Mouse (Mus musculus) mature B cell (primary cell): ENCODE data around the gene Rpgrip1l.

ENCODE experiments used
- in situ Hi-C: fragments of 300-500 bp; cut with MboI; formaldehyde crosslinking; loops from 2 replicates; pipeline ENCODE4 v1.14.3; 2019

Rpgrip1l gene

GRCm38 (mm10) chr8:91312835-91313832, at the start of gene Rpgrip1l, which contains the start of gene Fto:
Gene Rpgrip1l (minus strand): TSS chr8:91313262.
Gene Fto (plus strand): TSS chr8:91313525.
- in situ Hi-C loops, result no loop called here

GRCm38 (mm10) chr8:91360644-91361357, 47.7 kb upstream of the Rpgrip1l start:
- in situ Hi-C loops, result no loop called here

GRCm38 (mm10) chr8:91359511-91359910, 46.4 kb upstream of the Rpgrip1l start:
- in situ Hi-C loops, result no loop called here

- in situ Hi-C loops, result no loop called here
These were observed 45.0 kb upstream of the Rpgrip1l start for GRCm38 (mm10) chr8:91358016-91358415.

- in situ Hi-C loops, result no loop called here
These were observed 44.5 kb upstream of the Rpgrip1l start for GRCm38 (mm10) chr8:91357493-91358014.

- in situ Hi-C loops, result no loop called here
These were observed 43.1 kb upstream of the Rpgrip1l start for GRCm38 (mm10) chr8:91355956-91356699.

- in situ Hi-C loops, result no loop called here
These were observed 42.3 kb upstream of the Rpgrip1l start for GRCm38 (mm10) chr8:91355301-91355905.

- in situ Hi-C loops, result no loop called here
These were observed 40.8 kb upstream of the Rpgrip1l start for GRCm38 (mm10) chr8:91353907-91354306.

- in situ Hi-C loops, result no loop called here
These were observed 40.0 kb upstream of the Rpgrip1l start for GRCm38 (mm10) chr8:91353062-91353461.

GRCm38 (mm10) chr8:91352598-91352997, 39.5 kb upstream of the Rpgrip1l start:
- in situ Hi-C loops, result no loop called here

- in situ Hi-C loops, result no loop called here
These were observed 37.6 kb upstream of the Rpgrip1l start for GRCm38 (mm10) chr8:91350628-91351027.

- in situ Hi-C loops, result no loop called here
These were observed 36.8 kb upstream of the Rpgrip1l start for GRCm38 (mm10) chr8:91349816-91350215.

- in situ Hi-C loops, result no loop called here
These were observed 34.5 kb upstream of the Rpgrip1l start for GRCm38 (mm10) chr8:91347595-91347994.

- in situ Hi-C loops, result no loop called here
These were observed 34.1 kb upstream of the Rpgrip1l start for GRCm38 (mm10) chr8:91347146-91347545.

GRCm38 (mm10) chr8:91344659-91345058, 31.6 kb upstream of the Rpgrip1l start:
- in situ Hi-C loops, result no loop called here

GRCm38 (mm10) chr8:91342798-91343197, 29.7 kb upstream of the Rpgrip1l start:
- in situ Hi-C loops, result no loop called here

- in situ Hi-C loops, result no loop called here
These were observed 29.1 kb upstream of the Rpgrip1l start for GRCm38 (mm10) chr8:91342196-91342595.

GRCm38 (mm10) chr8:91340746-91341145, 27.7 kb upstream of the Rpgrip1l start:
- in situ Hi-C loops, result no loop called here

- in situ Hi-C loops, result no loop called here
These were observed 26.6 kb upstream of the Rpgrip1l start for GRCm38 (mm10) chr8:91339651-91340050.

- in situ Hi-C loops, result no loop called here
These were observed 25.5 kb upstream of the Rpgrip1l start for GRCm38 (mm10) chr8:91338389-91339154.

- in situ Hi-C loops, result no loop called here
These were observed 16.4 kb upstream of the Rpgrip1l start for GRCm38 (mm10) chr8:91329461-91329850.
